Mouse (Mus musculus) testis, adult 2 months (tissue): ENCODE data around the gene Gpn1. TPM values are rescaled to one million over a fixed set of nuclear protein-coding genes. Genes with fewer than 3 reads are reported as not detected.
A peak's percentile ranks its signal among the peaks of the same experiment; 100 is the strongest.
"Not testable (repeated sequence)": the region's sequence is repeated elsewhere in the genome, so short reads cannot be mapped to it uniquely, and the experiment has no call there.

Experiments used
- H3K27ac ChIP-seq: fragments of 200-500 bp; 2 replicates; pipeline ENCODE4 v1.5.1; 2012; ENCODE audit warnings: low read depth, low read length; ENCODE audit not compliant: control insufficient read depth, insufficient read depth
- H3K27me3 ChIP-seq: fragments of 200-500 bp; 2 replicates; pipeline ENCODE4 v1.6.1; 2012; ENCODE audit warnings: mild to moderate bottlenecking, low read length, moderate library complexity; ENCODE audit not compliant: control insufficient read depth, insufficient read depth
- H3K36me3 ChIP-seq: fragments of 200-500 bp; 2 replicates; pipeline ENCODE4 v1.6.1; 2012; ENCODE audit warnings: mild to moderate bottlenecking, low read length; ENCODE audit not compliant: control insufficient read depth, insufficient read depth
- H3K4me1 ChIP-seq: fragments of 200-500 bp; 2 replicates; pipeline ENCODE4 v1.6.1; 2012; ENCODE audit warnings: low read length; ENCODE audit not compliant: control insufficient read depth, insufficient read depth
- H3K4me3 ChIP-seq: fragments of 200-500 bp; 2 replicates; pipeline ENCODE4 v1.5.1; 2012; ENCODE audit warnings: low read depth, mild to moderate bottlenecking, low read length, moderate library complexity, mixed read lengths; ENCODE audit not compliant: control insufficient read depth
- CTCF ChIP-seq: fragments of 200-500 bp; IDR thresholded peaks from 2 replicates; pipeline ENCODE4 v1.5.1; 2012; ENCODE audit warnings: low read depth, mild to moderate bottlenecking, inconsistent platforms, low read length, moderate library complexity; ENCODE audit not compliant: control insufficient read depth, insufficient read depth, insufficient replicate concordance
- POLR2A ChIP-seq: fragments of 200-500 bp; IDR thresholded peaks from 2 replicates; pipeline ENCODE4 v1.6.1; 2012; ENCODE audit warnings: low read depth, mild to moderate bottlenecking, inconsistent platforms, low read length, moderate library complexity; ENCODE audit not compliant: control insufficient read depth
- polyA plus RNA-seq: library from polyadenylated mRNA; depleted of rRNA; stranded (reverse); fragments of >200 nt; gene quantifications from 2 replicates; pipeline ENCODE4 v1.2.3, GENCODE M21; 2012

Gpn1 gene
- polyA plus RNA-seq, 1 experiment, result 15.7 TPM

DNA sequence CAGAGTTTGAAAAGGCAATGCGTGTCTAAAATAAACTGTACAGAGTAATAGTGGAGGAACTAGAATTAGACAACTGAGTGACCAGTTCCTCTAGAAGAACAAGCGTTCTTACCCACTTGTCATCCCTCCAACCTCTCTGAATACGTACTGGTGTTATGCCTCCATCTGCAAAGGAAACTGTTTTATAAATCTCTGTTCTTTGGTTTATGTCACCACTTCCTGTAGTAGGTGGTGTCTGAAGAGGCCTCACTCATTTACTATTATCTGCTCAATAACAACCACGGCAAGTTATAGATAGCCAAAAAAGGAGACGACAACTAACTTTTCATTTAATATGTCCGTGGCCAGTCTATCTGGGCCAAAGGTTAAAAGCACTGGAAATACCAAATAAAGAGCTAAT, 26.0 kb downstream of the Gpn1 start:
- Histone ChIP-seq H3K36me3 (no peaks in the 10 kb centered on the region; the same call in none of the 2 replicates), H3K4me1 (no peaks in the 10 kb centered on the region; the same call in 1 of the 2 replicates), H3K27me3 (no peaks in the 10 kb centered on the region), H3K27ac (no peak overlapping the region), H3K4me3 (no peak overlapping the region)
- TF ChIP-seq POLR2A (no peak), CTCF (no peak)

DNA sequence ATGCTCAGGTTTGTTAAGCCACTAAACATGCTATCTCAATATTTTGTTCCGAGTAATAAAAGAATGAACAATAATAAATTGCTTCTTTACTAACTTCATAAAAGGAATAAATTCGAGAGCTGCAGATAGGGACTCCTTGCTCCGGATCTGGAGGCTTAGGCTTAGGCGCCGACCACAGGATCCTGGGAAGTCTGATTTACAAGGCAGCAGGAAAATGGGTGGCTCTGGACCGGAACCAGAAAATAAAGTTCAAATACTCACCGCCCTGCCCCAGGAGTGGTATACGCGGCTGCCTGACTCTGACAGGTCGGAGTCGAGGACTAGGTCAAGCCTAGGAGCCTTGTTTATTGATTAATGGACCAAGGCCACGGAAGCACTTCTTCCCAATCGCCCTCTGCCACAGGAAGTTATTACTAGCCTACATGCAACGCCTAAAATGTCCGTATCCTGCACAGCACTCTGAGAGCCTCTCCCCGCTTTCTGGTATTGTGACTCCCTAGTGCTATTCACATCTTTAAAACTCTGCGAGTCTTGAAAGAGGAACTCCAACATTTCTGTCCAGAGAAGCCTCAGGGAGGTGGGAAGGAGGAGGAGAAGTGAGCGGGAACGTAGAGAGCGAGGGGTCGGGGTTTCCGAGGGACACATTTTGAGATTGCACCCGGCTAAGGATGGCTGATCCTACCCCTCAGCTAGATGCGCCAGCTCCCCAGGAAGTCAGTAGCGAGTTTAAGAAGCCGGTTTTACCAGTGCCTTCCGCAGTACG, 32.0 kb downstream of the Gpn1 start, which contains the start of gene Slc4a1ap:
Gene Slc4a1ap, plus strand, starts transcription at position 642 of the 763 bp plus-strand sequence.
- TF ChIP-seq POLR2A, result peak; percentile 46; the same call in 1 of the 2 replicates
- TF ChIP-seq CTCF, result no peak
- Histone ChIP-seq H3K27me3 (no peaks in the 10 kb centered on the region), H3K36me3 (no peaks in the 10 kb centered on the region; the same call in 1 of the 2 replicates), H3K4me1 (peaks cover 2% of the 10 kb centered on the region), H3K4me3 (peak within 1 kb of the TSS; percentile 96), H3K27ac (peak within 1 kb of the TSS; percentile 79)

DNA sequence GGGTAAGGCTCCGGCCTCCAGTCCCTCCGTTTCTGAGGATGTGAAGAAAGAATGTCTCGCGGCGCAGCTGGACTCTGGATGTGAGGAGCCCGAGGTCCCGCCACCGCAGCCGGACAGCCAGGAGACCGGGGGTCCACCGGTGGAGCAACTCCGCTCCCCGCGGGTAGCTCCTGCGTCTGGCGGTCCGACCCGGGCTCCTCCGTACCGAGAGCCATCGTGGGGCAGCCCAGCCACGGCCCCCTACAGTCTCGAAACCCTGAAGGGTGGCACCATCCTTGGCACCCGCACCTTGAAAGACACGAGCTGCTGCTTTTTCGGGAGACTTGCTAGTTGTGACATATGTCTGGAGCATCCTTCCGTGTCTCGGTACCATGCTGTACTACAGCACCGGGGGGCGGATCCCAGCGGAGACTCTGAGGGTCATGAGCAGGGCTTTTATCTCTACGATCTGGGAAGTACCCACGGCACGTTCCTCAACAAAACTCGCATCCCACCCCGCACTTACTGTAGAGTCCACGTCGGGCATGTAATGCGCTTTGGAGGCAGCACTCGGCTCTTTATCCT, 32.7 kb downstream of the Gpn1 start:
- H3K27ac ChIP-seq, result peak overlapping the region; percentile 79
- H3K36me3 ChIP-seq, result no peaks in the 10 kb centered on the region; the same call in 1 of the 2 replicates
- TF ChIP-seq CTCF (no peak), POLR2A (no peak)
- H3K27me3 ChIP-seq, result no peaks in the 10 kb centered on the region
- peaks cover 2% of the 10 kb centered on the region for H3K4me1 ChIP-seq
- peak overlapping the region; percentile 96 for H3K4me3 ChIP-seq

DNA sequence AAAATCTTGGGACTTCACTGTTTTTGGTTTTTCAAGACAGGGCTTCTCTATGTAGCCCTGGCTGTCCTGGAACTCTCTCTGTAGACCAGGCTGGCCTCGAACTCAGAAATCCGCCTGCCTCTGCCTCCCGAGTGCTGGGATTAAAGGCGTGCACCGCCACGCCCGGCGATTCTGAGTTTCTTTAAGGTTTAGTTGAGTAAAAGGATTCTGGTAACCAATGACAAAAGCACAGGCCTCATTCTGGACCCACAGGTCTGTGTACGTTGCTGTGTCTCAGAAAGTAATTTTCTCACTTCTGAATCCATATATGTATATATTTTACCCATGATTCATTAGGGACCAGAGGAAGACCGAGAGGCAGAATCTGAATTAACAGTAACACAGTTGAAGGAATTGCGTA, 33.2 kb downstream of the Gpn1 start, which contains the start of gene Supt7l:
Gene Supt7l, minus strand, starts transcription at position 101 of the 400 bp plus-strand sequence.
- Histone ChIP-seq H3K4me3 (peak within 1 kb of the TSS; percentile 96), H3K27ac (peak within 1 kb of the TSS; percentile 79)
- H3K27me3 ChIP-seq, H3K36me3 ChIP-seq, H3K4me1 ChIP-seq: not testable (repeated sequence)

DNA sequence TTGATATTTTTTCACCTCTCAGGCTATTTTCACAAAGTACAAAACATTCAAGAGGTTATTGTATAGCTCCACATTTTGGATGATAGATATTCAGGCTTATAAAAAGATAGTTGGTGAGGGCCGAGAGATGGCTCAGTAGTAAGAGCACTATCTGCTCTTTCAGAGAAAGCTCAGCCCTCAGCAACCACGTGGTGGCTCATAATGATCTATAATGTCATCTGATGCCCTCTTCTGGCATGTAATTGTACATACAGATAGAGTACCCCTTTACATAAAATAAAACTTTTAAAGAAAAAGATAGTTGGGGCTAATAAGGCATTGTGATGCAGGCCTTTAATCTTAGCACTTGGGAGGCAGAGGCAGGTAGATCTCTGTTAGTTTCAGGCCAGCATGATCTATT, 34.0 kb downstream of the Gpn1 start:
- Histone ChIP-seq H3K27me3 (no peaks in the 10 kb centered on the region), H3K36me3 (no peaks in the 10 kb centered on the region), H3K4me1 (peaks cover 2% of the 10 kb centered on the region), H3K4me3 (no peak overlapping the region), H3K27ac (no peak overlapping the region)
- TF ChIP-seq CTCF, result no peak
- no peak for TF ChIP-seq POLR2A

DNA sequence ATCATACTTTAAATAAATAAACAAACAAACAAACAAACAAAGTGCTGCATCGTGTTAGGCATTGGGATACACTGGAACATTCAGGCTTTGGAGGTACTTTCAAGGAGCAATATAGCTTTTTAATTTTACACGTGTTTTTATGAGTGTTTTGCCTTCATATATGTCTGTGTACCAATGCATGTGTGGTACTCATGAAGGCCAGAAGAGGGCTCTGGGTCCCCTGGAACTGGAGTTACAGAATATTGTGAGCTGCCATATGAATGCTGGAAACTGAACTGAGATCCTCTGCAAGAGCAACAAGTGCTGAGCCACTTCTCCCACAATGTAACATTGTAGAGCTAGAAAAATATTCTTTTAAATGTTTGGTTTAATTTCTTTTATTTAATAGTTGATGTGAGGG, 40.7 kb downstream of the Gpn1 start:
- no peaks in the 10 kb centered on the region for H3K4me1 ChIP-seq
- no peaks in the 10 kb centered on the region; the same call in 1 of the 2 replicates for H3K36me3 ChIP-seq

DNA sequence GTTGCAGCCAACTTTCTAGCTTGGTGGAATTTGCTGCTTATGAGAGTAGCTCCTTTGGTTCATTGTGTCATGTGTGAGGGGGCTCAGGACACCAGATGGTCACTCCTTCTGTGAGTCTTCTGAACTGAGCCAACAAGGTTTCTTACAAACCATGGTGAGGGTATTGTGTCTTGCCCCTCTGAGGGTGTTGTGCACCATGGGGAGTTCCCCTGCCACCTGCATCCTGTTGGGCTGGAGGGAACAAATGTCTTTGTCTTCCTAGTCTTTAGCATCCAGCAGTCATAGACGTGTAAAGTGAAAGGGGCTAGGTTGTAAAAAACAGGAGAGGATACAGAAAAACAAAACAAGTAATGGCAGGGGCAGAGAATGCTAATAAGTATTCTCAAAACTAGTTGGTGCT, 64.9 kb downstream of the Gpn1 start:
- H3K36me3 ChIP-seq, result peaks cover 2% of the 10 kb centered on the region; the same call in 1 of the 2 replicates
- TF ChIP-seq CTCF (no peak), POLR2A (no peak)
- H3K27ac ChIP-seq, result no peak overlapping the region
- no peak overlapping the region for H3K4me3 ChIP-seq
- H3K27me3 ChIP-seq, result no peaks in the 10 kb centered on the region
- H3K4me1 ChIP-seq, result no peaks in the 10 kb centered on the region

More for the DNA sequence above, 40.7 kb downstream of the Gpn1 start:
- TF ChIP-seq POLR2A (no peak), CTCF (no peak)
- H3K27me3 ChIP-seq, result no peaks in the 10 kb centered on the region
- H3K27ac ChIP-seq, result no peak overlapping the region
- H3K4me3 ChIP-seq, result no peak overlapping the region

DNA sequence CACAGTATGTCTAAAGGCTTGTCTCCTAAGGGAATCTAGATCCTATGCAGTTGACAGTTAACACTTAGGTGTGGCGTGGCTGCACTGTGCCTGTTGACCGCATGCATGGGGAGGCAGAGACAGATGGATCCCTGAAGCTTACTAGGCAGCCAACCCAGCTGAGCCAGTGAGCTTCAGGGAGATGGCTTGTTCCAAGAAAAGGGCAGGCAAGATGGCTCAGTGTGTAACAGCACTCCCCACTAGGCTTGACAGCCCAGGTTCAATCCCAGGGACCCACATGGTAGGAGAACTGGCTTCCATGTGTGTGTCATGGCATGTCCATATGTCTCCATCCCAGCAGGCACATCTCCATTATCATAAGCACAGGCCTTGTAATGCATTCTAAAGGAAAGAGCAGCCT, 65.8 kb downstream of the Gpn1 start:
- TF ChIP-seq CTCF, result no peak
- TF ChIP-seq POLR2A, result no peak
- Histone ChIP-seq H3K36me3 (peaks cover 2% of the 10 kb centered on the region; the same call in 1 of the 2 replicates), H3K27ac (no peak overlapping the region), H3K4me1 (no peaks in the 10 kb centered on the region; the same call in 1 of the 2 replicates), H3K27me3 (no peaks in the 10 kb centered on the region), H3K4me3 (no peak overlapping the region)
